Mouse (Mus musculus): Measurements from ENCODE around the gene Spsb3. TPM values are rescaled to one million over a fixed set of nuclear protein-coding genes. Genes with fewer than 3 reads are reported as not detected.

Gene Spsb3
- total and polyA plus RNA-seq, 2 experiments from 2014 or later: 89.8 to 91.0 TPM

DNA sequence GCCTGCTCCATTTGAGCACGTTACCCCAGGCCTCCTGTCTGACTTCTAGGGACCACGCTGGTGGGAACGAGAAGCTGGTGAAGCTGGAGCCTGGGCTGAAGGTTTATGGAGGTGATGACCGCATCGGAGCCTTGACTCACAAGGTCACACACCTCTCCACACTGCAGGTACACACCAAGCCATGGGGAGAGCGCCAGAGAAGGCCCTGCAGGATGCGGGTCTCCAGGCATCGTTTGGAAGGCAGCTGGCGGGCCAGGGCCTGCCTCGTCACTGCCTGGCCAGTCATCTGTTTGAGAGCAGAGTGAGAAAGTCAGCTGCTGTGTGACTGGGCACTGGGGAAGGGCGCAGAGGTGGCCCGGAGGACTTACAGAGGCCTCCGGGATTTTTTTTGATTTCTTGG, 29.9 kb upstream of the Spsb3 start:
- H3K4me2 ChIP-seq (ENCODE audit: low read depth): no peak overlapping the region
- peaks cover 52% of the 10 kb centered on the region for H3K36me3 ChIP-seq (ENCODE audit: insufficient read depth)
- H3K27me3 ChIP-seq (ENCODE audit: insufficient read depth, low read length): no peaks in the 10 kb centered on the region
- no peak overlapping the region for H3K4me3 ChIP-seq (ENCODE audit: low read depth, low read length)
- no peak for TF ChIP-seq CTCF (IDR thresholded peaks at IDR 0.05; ENCODE audit: low read depth)
- no peaks in the 10 kb centered on the region for H3K9me3 ChIP-seq (ENCODE audit: low read length)
- no peaks in the 10 kb centered on the region for H3K4me1 ChIP-seq (ENCODE audit: insufficient read depth)
- no peak overlapping the region for H3K9ac ChIP-seq
- no peak overlapping the region for H3K27ac ChIP-seq (ENCODE audit: low read depth, low read length)
- ATAC-seq (no peak), DNase-seq (no peak)
- WGBS: 91% methylated on average over 13 of the region's 13 CpGs

DNA sequence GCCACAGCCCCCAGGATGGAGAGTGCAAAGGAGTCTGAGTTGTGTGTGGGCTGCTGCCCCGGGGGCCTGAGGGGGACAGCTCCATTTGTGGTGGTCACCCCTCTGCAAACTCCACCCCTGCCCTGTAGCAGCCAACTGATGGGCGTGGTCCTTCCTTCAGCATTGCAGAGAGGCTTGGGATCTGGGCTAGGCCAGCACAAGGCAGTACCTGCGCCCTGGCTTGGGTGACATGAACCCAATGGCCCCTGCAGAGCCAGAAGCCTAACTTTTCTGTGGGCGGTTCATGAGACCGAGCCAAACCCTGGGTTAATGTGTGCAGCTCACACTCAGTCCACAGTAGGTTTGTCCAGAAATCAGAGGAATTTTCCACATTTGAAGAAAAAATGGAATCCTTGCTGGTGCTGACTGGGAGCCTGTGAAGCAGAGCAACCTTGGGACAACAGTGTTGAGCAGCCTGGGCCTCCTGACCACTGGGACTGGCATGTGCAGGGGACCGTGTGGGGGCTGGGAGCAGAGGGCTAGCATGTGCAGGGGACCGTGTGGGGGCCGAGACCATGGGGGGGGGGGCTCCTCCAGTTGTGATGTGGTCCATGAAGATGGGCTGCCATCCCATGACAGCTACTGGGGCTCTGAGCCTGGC, 28.5 kb upstream of the Spsb3 start:
- Histone ChIP-seq H3K4me2 (ENCODE audit: low read depth) (no peak overlapping the region), H3K9me3 (ENCODE audit: low read length) (no peaks in the 10 kb centered on the region), H3K27ac (ENCODE audit: low read depth, low read length) (no peak overlapping the region), H3K4me1 (ENCODE audit: insufficient read depth) (no peaks in the 10 kb centered on the region), H3K27me3 (ENCODE audit: insufficient read depth, low read length) (no peaks in the 10 kb centered on the region), H3K4me3 (ENCODE audit: low read depth, low read length) (no peak overlapping the region), H3K36me3 (ENCODE audit: insufficient read depth) (peaks cover 64% of the 10 kb centered on the region), H3K9ac (no peak overlapping the region)
- ATAC-seq: no peak
- no peak for DNase-seq
- no peak for TF ChIP-seq CTCF (IDR thresholded peaks at IDR 0.05; ENCODE audit: low read depth)
- 89% methylated on average over 8 of the region's 8 CpGs for WGBS

DNA sequence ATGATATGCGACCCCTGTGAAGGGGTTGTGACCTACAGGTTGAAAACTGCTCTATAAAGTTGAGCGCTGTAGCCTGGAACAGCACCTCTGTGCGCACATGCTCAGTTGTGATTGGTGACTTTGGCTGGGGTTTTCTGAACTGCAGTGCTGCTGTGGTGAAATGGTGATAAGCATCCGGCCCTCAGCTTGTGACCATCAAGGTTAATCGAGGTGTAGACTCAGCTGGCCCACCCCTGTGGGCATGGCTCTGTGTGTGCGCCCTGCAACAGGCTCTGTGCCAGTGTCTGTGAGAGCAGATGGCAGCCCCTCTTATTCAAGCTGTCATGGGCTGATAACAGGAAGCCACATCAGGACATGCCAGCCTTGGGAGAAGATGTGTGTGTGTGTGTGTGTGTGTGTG, 27.5 kb upstream of the Spsb3 start:
- TF ChIP-seq CTCF (IDR thresholded peaks at IDR 0.05; ENCODE audit: low read depth): no peak
- DNase-seq (no peak), ATAC-seq (peak; percentile 61)
- 78% methylated on average over 6 of the region's 6 CpGs for WGBS
- Histone ChIP-seq H3K9me3 (ENCODE audit: low read length) (no peaks in the 10 kb centered on the region), H3K4me2 (ENCODE audit: low read depth) (no peak overlapping the region), H3K9ac (no peak overlapping the region), H3K27me3 (ENCODE audit: insufficient read depth, low read length) (no peaks in the 10 kb centered on the region), H3K4me1 (ENCODE audit: insufficient read depth) (no peaks in the 10 kb centered on the region), H3K4me3 (ENCODE audit: low read depth, low read length) (no peak overlapping the region), H3K36me3 (ENCODE audit: insufficient read depth) (peaks cover 65% of the 10 kb centered on the region), H3K27ac (ENCODE audit: low read depth, low read length) (no peak overlapping the region)

DNA sequence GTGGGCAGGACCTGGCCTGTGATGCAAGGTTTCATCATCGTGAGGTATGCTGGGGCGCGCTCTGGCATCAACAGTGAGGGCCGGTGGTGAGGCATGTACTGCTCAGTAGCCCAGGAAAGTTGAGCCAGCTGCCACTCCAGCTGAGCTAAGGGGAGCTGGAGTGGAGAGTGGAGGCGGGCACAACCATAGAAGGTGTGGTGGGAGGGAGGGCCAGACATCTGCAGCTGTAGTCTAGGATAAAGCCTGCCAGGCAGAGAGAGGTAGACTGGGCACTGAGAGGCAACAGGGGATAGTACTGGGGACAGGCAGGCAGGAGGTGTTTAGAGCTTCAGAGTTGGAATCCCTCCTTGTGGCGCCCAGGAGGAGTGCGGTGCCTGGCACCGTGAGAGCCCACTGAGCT, 26.4 kb upstream of the Spsb3 start:
- Histone ChIP-seq H3K9me3 (ENCODE audit: low read length) (no peaks in the 10 kb centered on the region), H3K27me3 (ENCODE audit: insufficient read depth, low read length) (no peaks in the 10 kb centered on the region), H3K4me3 (ENCODE audit: low read depth, low read length) (no peak overlapping the region), H3K27ac (ENCODE audit: low read depth, low read length) (no peak overlapping the region), H3K36me3 (ENCODE audit: insufficient read depth) (peaks cover 64% of the 10 kb centered on the region), H3K4me1 (ENCODE audit: insufficient read depth) (no peaks in the 10 kb centered on the region), H3K4me2 (ENCODE audit: low read depth) (no peak overlapping the region), H3K9ac (no peak overlapping the region)
- ATAC-seq (no peak), DNase-seq (no peak)
- WGBS: 90% methylated on average over 8 of the region's 8 CpGs
- TF ChIP-seq CTCF (IDR thresholded peaks at IDR 0.05; ENCODE audit: low read depth): no peak

DNA sequence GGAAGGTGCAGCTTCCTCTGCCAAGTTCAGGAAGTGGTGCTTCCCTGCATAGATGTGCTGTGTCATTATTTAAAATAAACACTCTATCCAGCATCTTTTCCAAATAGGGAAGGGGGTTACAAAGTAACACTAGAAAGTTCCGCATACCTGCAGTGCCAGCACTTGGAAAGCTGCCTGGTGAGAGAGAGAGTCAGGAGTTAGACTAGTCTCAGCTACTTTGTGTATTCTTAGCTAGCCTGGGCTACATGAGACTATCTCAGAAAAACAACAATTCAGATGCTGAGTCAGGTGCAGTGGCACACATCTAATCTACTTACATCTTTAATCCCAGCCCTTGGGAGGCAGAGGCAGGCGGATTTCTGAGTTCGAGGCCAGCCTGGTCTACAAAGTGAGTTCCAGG, 24.7 kb upstream of the Spsb3 start:
- WGBS: 96% methylated on average over 3 of the region's 3 CpGs
- TF ChIP-seq CTCF (IDR thresholded peaks at IDR 0.05; ENCODE audit: low read depth): no peak
- H3K4me1 ChIP-seq (ENCODE audit: insufficient read depth): no peaks in the 10 kb centered on the region
- ATAC-seq (no peak), DNase-seq (no peak)
- peaks cover 49% of the 10 kb centered on the region for H3K36me3 ChIP-seq (ENCODE audit: insufficient read depth)
- H3K27me3 ChIP-seq (ENCODE audit: insufficient read depth, low read length): no peaks in the 10 kb centered on the region
- no peak overlapping the region for H3K4me2 ChIP-seq (ENCODE audit: low read depth)
- H3K9ac ChIP-seq: no peak overlapping the region
- no peak overlapping the region for H3K27ac ChIP-seq (ENCODE audit: low read depth, low read length)
- no peaks in the 10 kb centered on the region for H3K9me3 ChIP-seq (ENCODE audit: low read length)
- no peak overlapping the region for H3K4me3 ChIP-seq (ENCODE audit: low read depth, low read length)

DNA sequence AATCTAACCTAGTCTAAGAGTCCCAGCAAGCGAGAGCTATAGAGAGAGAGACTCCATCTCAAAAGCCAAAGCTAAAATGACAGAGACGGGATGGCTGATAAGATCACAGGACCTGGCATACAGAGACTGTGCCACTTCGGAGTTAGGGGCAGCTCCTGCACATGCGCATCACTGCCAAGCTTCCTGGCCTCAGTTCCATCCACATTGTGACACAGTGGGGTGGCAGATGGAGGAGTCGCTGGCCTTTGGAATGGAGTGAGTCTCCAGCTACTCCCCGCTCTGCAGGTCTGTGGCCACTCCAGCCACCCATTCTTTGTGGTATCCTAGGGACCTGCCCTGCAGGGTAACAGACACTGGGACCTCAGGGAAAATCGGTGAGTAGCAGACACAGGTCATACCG, 20.7 kb upstream of the Spsb3 start, which contains the start of gene Igfals:
TSS of gene Igfals (plus strand) at position 222 of the 400 bp plus-strand sequence.
- H3K27me3 ChIP-seq (ENCODE audit: insufficient read depth, low read length): no peaks in the 10 kb centered on the region
- peaks cover 35% of the 10 kb centered on the region for H3K36me3 ChIP-seq (ENCODE audit: insufficient read depth)
- no peak within 1 kb of the TSS for H3K4me3 ChIP-seq (ENCODE audit: low read depth, low read length)
- no peak within 1 kb of the TSS for H3K27ac ChIP-seq (ENCODE audit: low read depth, low read length)
- H3K9ac ChIP-seq: no peak within 1 kb of the TSS
- ATAC-seq: no peak
- no peak for TF ChIP-seq CTCF (IDR thresholded peaks at IDR 0.05; ENCODE audit: low read depth)
- no peaks in the 10 kb centered on the region for H3K9me3 ChIP-seq (ENCODE audit: low read length)
- DNase-seq: no peak
- 91% methylated on average over 8 of the region's 8 CpGs for WGBS
- no peak within 1 kb of the TSS for H3K4me2 ChIP-seq (ENCODE audit: low read depth)
- no peaks in the 10 kb centered on the region for H3K4me1 ChIP-seq (ENCODE audit: insufficient read depth)

DNA sequence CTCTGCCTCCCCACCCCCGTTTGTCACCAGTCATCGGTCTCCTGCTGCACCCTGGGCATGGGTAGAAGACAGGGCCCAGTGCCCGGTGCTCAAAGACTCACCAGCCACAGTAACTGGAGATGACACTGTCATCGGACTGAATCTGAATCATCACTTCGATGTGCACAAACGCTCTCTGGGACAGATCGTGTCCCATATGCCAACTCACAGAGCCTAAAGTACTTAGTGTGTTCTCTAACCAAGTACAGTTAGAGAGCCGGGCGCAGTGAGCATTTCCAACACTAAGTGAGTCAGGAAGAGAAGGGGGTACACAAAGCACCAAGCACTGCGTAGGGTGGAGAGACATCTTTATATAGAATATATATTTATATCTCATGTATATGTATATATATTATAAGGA, 18.5 kb upstream of the Spsb3 start:
- WGBS: 94% methylated on average over 10 of the region's 10 CpGs
- Histone ChIP-seq H3K36me3 (ENCODE audit: insufficient read depth) (peaks cover 17% of the 10 kb centered on the region; the same call in 1 of the 2 replicates), H3K4me1 (ENCODE audit: insufficient read depth) (no peaks in the 10 kb centered on the region), H3K4me3 (ENCODE audit: low read depth, low read length) (no peak overlapping the region), H3K27me3 (ENCODE audit: insufficient read depth, low read length) (no peaks in the 10 kb centered on the region), H3K4me2 (ENCODE audit: low read depth) (no peak overlapping the region), H3K9ac (no peak overlapping the region), H3K27ac (ENCODE audit: low read depth, low read length) (no peak overlapping the region), H3K9me3 (ENCODE audit: low read length) (no peaks in the 10 kb centered on the region)
- ATAC-seq (no peak), DNase-seq (no peak)
- TF ChIP-seq CTCF (IDR thresholded peaks at IDR 0.05; ENCODE audit: low read depth): no peak

All from forebrain, postnatal 0 days (tissue).